Mouse (Mus musculus) ovary, postnatal 14 days (tissue): Measurements from ENCODE around the gene Cyyr1.
"Not testable (repeated sequence)": the region's sequence is repeated elsewhere in the genome, so short reads cannot be mapped to it uniquely, and the experiment has no call there.

Experiments
- DNase-seq: peaks from one replicate; pipeline ENCODE4 v3.0.0; 2022; ENCODE audit warnings: low spot score

Cyyr1 gene

GRCm38 (mm10) chr16:85553297-85553696, at the start of gene Cyyr1:
Gene Cyyr1, minus strand, starts transcription at chr16:85553397.
- DNase-seq = not testable (repeated sequence)

DNA sequence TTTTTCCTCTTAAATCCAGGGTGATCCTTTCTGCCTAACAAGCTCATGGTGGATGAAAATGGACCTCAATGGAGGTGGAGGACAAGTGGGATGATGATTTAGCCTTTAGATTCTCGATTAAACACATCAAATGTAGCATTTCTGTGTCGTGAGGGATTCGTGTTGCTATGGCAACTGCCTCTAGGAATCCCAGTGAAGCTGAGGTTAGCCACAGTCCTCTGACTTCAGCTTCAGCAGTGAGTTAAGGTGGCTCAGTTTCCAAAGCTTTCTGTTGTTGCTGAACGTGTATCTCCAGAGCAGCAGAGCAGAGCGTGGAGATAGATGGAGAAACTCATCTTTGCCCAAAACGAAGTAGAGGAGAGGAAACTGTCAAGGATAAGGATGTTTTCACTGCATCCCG, 35.6 kb upstream of the Cyyr1 start:
- no peak for DNase-seq

DNA sequence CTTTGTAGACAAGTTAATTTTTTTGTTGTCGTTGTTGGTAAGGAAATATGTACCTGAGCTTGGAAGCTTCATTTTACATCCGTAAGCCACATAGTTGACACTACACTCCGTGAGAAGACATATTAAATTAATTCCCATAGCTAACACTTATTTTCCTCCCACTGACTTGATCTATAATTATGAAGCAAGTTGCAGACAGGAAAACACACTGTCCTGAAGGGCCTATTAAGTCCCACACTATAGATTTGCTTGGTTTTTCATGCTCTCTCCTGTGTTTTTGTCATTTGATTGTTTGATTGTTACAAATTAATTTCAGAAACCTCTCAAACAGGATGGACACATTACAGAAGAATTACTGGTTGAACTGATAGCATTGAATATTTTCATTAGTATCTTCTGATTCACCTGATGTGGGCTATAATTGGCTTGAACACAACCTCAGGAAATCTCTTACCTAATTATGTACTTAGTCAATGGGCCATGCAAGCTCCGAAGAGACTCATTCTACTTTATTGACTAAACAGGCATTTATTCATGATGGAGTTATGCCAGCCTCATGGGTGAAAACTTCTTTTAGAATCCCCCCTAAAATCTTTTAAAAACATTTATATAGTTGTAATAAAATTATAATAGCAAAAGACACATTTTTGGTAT, 34.5 kb upstream of the Cyyr1 start:
- no peak for DNase-seq

DNA sequence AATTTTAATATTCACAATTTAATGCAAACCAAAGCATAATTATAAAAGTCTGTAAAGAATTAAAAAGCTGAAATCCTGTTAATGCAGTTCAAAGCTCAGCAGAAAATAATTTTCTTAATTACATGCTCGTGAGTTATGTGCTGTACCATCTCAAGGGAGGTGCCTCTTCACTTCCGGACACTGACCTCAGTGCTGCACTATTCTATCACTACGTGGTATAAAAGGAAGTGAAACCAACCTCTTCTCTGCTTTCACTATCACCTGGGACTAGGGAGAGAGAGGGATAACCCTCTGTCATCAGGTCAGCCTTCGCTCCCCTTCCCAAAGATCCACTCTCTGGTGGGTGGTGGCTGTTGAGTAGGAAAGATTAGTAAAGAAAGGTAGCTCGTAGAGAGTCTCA, 13.3 kb upstream of the Cyyr1 start:
- DNase-seq = no peak

- DNase-seq = no peak
Observed at GRCm38 (mm10) chr16:85553838-85554237, 641 bp upstream of the Cyyr1 start.

DNA sequence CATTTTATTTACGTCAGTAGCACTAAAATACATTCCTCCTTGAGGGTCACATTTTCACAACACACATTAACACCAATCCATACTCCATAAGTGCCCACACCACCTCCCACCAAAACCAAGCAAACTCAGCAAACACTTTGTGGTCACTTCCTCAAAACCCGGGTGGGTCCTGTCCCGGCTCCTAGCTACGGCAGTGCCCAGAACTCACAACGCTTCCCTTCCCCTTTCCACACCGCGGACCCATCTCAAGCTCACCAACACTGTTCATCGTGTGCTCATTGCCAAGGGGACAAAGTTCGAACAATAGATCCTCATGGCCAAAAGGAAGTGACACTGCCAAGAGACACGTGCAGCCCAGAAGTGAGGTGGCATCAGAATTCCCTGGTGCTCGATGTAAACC, 1.2 kb downstream of the Cyyr1 start:
- DNase-seq = not testable (repeated sequence)

GRCm38 (mm10) chr16:85549971-85550567, 3.1 kb downstream of the Cyyr1 start:
- peak; percentile 1 for DNase-seq

DNA sequence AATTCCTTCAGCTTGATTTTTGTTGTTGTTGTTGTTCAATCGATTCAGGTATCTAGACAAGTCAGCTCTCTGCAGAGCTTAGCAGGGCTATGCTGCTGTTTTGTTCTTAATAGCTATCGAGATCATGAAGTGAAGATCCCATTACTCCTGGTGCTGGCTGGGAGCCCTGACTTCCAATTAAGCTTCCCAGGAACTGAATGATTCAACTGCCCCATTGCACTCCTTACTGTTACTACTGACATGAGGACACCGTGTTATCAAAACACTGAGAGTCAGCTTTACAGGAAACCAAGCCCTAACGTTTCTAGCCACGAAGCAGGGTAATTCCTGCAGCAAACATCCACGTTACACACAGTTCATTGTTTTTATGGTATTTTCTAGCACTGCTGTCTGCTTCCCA, 6.7 kb downstream of the Cyyr1 start:
- DNase-seq = no peak

DNA sequence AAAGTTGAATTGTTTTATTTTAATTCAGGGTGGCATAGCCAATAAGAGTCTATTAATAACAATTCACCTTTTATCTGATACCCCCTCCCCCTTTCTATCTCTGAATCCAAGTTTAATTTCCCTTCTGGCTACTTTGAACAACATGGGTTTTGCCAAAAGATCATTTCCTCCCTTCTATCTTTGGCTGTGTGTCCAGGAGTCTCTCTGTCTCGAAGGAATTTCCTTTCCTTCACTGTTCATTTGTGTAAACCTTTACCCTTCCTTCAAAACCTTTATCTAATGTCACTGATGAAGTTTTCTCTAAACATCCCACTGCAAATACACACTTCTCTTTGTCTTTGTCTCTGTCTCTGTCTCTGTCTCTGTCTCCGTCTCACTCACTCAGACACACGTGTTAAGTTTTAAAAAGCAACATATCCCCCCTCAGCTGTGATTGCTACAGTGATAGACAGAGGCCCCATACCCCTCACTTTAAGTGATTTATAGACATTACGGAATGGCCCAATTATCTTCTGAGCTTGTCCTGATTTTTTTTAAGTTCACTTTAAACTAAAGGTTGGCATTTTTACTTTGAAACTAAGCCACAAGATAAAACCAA, 11.4 kb downstream of the Cyyr1 start:
- DNase-seq = no peak

DNA sequence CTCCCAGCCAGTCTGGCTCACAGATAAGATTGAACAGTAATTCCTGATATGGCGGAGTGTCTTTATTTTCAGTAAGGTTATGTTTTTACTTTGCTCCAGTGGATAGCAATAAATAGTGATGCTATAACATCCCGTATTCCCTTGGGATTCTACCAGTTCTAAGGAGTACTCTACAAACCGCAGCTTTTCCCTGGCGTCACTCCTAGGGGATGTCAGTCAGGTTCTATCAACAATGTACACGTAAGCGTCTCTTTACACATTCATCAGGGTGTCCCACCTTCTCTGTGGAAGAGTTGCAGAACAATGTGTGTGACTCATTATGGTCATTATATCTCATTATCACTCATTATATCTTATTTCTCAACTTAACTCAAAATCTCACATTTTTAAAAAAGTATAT, 12.2 kb downstream of the Cyyr1 start:
- DNase-seq = no peak

- no peak for DNase-seq
Observed at GRCm38 (mm10) chr16:85538367-85538766, 14.8 kb downstream of the Cyyr1 start.

DNA sequence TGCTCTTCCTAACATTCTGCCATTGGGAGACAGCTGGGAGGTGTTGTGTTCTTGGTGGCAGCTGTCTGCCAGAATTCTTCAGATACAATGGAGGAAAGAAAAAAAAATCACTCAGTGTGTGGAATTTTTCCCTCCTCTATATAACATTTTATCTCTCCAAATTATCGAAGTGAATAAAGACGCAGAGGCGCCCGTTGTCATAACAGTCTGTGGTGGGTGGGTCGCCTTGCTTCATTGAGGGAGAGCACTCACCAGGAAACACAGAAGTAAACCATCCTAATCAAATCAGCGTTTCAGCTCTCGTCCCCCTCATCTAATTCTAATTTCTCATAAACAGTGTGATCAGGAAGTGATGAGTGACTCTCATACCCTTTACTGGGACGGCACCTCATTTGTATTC, 17.1 kb downstream of the Cyyr1 start:
- DNase-seq = no peak

GRCm38 (mm10) chr16:85527743-85528620, 25.2 kb downstream of the Cyyr1 start:
- DNase-seq = no peak

DNA sequence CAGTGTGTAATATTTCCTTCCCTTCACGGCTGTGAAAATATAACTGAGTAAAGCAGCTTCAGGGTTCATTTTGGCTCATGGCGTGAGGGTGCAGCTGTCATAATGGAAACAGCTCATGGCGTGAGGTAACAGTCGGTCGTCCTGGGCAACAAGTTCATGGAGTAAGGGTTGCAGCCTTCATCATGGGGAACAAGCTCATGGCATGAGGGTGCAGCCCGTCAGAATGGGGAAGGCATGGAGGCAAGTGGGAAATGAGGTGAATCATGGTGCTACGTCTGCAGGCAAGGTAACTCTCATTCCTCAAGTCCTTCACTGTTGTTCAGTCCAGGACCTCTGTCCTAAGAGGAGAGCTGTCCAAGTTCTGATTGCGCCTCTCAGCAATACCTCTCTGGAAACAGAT, 28.6 kb downstream of the Cyyr1 start:
- DNase-seq = no peak

DNA sequence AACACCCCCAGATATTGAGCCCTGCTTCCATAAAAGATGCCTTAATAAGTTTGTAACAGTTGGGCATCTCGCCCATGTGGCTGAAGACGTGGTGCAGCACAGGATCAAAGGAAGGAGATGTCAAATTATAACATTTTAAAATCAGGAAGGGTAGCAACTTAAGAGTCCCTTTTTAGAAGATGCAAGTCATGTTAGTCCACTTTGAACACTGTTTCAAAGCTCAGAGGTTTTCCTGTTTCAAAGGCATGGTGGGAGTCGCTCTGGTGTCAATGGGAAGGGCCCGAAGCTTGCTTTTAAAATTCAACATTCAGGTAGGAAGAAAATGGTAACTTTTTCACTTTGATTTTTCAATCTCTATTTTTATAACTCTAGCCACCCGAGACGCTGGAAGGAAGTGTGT, 45.9 kb downstream of the Cyyr1 start:
- DNase-seq = no peak

DNA sequence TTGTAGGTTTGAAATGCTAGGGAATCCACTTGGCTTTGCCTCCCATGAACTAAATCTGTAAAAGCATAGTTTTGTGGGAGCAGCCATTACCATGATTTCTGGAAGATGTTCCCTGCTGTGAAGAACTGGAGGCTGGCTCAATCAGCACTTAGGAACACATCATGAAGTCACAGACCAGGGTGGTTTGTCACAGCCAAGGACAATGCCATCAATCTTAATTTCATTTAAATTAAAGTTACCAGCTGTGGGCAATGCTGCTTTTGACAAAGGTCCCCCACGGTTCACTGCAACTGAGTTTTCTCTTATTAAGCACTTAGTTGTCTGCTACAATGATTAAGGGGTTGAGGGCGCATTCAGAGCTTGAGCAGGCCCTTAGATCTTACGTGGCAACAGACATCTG, 48.1 kb downstream of the Cyyr1 start:
- DNase-seq = no peak

- DNase-seq = no peak
Observed at GRCm38 (mm10) chr16:85503416-85503815, 49.8 kb downstream of the Cyyr1 start.

GRCm38 (mm10) chr16:85495837-85496236, 57.4 kb downstream of the Cyyr1 start:
- no peak for DNase-seq

DNA sequence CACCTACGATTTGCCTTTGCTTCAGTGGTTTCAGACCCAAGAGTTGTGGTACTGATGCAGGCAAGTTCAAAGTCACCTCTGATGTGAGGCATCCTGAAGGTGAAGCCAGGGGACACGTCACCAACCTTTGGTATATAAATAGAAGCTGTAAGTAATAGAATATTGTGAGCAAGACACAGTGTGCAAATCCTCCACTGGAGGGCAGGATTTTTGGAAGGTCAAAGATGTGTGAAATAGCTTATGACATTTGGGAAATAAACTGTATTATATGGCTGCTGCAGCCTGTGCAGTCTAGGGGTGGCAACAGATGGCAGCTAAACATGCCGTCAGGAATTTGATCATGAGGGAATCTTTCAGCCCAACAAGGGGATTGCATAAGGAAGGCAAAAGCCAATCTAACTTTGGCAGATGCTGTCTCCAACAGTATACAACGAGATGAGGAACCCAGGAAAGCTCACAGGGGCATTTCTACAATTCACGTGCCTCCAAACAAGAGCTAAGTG, 65.0 kb downstream of the Cyyr1 start:
- no peak for DNase-seq

GRCm38 (mm10) chr16:85487266-85487665, 65.9 kb downstream of the Cyyr1 start:
- no peak for DNase-seq

GRCm38 (mm10) chr16:85484557-85484956, 68.6 kb downstream of the Cyyr1 start:
- no peak for DNase-seq

DNA sequence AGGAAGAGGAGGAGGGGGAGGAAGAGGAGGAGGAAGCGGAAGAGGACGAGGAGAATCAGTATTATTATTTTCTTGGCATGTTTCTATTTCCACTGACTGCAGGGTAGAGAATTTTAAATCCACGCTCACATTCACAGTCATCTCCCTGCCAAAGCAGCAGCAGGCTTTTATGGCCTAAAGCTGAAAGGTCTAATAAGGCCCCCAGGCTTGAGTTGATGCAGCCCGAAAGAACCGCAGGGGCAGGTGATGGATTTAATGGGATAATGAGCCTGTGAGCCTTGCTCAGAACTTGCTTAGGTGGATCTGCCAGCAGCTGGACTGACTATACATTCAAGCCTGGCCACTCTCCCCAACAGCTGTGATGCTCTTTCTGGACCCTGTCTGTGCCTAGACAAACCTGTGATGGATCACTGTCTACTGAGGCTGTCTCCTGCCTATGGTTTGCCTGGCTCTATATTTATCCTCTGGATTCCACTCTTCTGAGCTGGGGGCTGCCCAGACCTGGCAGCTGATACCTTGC, 78.6 kb downstream of the Cyyr1 start:
- no peak for DNase-seq
